Mouse (Mus musculus): Measurements from ENCODE around the gene Tle3. TPM values are rescaled to one million over a fixed set of nuclear protein-coding genes. Genes with fewer than 3 reads are reported as not detected.

Tle3 gene
- polyA plus RNA-seq, 1 experiment from 2014 or later = 55.7 TPM

DNA sequence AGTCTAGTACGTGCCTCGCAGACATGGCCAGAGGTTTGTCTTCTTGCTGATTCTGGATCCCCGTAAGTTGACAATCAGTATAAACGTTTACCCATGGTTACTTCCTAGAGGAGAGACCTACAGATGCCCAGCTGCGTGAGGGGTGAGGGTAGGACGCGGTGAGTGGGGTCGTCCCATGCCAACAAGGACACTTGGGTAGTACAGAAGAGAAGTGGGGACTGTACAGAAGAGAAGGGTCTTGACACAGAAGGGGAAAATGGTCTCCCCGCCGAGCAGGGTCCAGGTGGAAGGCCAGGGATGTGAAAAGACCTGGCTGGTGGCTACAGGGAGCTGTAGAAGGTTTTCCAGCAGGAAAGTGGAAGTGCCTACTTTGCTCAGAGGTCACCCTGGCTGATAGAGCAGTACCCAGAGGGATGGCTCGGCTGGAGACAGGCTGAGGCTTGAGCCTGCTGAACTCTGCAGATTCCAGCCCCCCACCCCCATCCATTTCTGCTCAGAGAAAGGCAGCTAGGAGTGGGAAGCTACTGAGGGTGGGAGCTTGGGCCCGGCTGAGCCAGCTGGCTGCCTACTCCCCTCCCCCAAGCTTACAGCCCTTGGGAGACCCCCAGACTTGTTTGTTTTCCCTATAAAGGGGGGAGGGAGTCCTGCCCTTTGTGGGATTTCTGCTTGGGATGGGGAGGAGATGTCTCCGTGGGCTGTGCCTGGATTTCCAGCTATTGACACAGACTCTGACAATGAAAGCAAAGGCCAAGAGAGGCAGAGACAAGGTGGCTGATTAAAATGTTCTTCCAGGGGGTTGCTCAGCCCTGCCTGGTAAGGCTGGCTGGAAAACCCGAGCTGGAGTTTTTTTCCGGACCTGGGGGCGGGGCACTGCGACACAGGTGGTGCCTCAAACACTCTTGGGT lies 11.2 kb upstream of the Tle3 start:
- H3K36me3 ChIP-seq = no peaks in the 10 kb centered on the region
- H3K4me3 ChIP-seq = peak overlapping the region; percentile 40
- H3K4me1 ChIP-seq = peaks cover 55% of the 10 kb centered on the region
- H3K27ac ChIP-seq = peak overlapping the region; percentile 84
- 26% methylated on average over 17 of the region's 17 CpGs for WGBS
- peaks cover 37% of the 10 kb centered on the region for H3K27me3 ChIP-seq (ENCODE audit: low read depth, poor library complexity, severe bottlenecking)
- no peaks in the 10 kb centered on the region for H3K9me3 ChIP-seq (replicated peaks)
- peak; percentile 91 for DNase-seq (ENCODE audit: low spot score)

DNA sequence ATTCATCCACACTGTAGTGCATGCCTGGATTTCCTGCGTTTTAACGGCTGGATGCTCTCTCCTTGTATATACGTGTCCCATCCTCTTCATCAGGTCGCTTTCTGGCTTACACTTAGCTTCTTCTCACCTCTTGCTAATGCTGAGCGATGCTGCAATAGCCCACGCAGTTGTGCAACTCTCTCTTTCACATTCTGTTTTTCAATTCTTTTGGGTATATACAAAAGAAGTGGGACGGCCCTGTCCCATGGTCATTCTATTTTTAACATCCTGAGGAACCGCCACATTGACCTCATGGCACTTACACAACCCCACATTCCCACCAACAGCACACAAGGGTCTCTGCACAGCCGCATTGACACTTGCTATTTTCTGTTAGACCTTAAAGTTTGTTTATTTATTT lies 9.0 kb upstream of the Tle3 start:
- Histone ChIP-seq H3K36me3 (no peaks in the 10 kb centered on the region), H3K4me3 (no peak overlapping the region)
- 78% methylated on average over 9 of the region's 9 CpGs for WGBS

GRCm38 (mm10) chr9:61366108-61366507 lies 6.1 kb upstream of the Tle3 start:
- Histone ChIP-seq H3K36me3 (no peaks in the 10 kb centered on the region), H3K27me3 (ENCODE audit: low read depth, poor library complexity, severe bottlenecking) (peaks cover 45% of the 10 kb centered on the region), H3K27ac (no peak overlapping the region), H3K4me3 (no peak overlapping the region), H3K4me1 (peaks cover 70% of the 10 kb centered on the region), H3K9me3 (replicated peaks) (no peaks in the 10 kb centered on the region)
- 22% methylated on average over 9 of the region's 9 CpGs for WGBS
- DNase-seq (ENCODE audit: low spot score) = peak; percentile 61

More for the DNA sequence above, 9.0 kb upstream of the Tle3 start:
- Histone ChIP-seq H3K9me3 (replicated peaks) (no peaks in the 10 kb centered on the region), H3K27ac (no peak overlapping the region), H3K4me1 (peaks cover 77% of the 10 kb centered on the region), H3K27me3 (ENCODE audit: low read depth, poor library complexity, severe bottlenecking) (peaks cover 48% of the 10 kb centered on the region)
- DNase-seq (ENCODE audit: low spot score) = no peak

- Histone ChIP-seq H3K4me3 (no peak overlapping the region), H3K36me3 (no peaks in the 10 kb centered on the region), H3K9me3 (replicated peaks) (no peaks in the 10 kb centered on the region), H3K27ac (no peak overlapping the region), H3K4me1 (peaks cover 67% of the 10 kb centered on the region), H3K27me3 (ENCODE audit: low read depth, poor library complexity, severe bottlenecking) (peaks cover 42% of the 10 kb centered on the region)
- no peak for DNase-seq (ENCODE audit: low spot score)
- 14% methylated on average over 4 of the region's 4 CpGs for WGBS
Measured at GRCm38 (mm10) chr9:61367156-61367555, 5.0 kb upstream of the Tle3 start.

GRCm38 (mm10) chr9:61367857-61368566 lies 4.2 kb upstream of the Tle3 start:
- Histone ChIP-seq H3K4me3 (no peak overlapping the region), H3K9me3 (replicated peaks) (no peaks in the 10 kb centered on the region), H3K36me3 (no peaks in the 10 kb centered on the region), H3K4me1 (peaks cover 59% of the 10 kb centered on the region), H3K27me3 (ENCODE audit: low read depth, poor library complexity, severe bottlenecking) (peaks cover 33% of the 10 kb centered on the region), H3K27ac (0 out of 2 replicates have a peak overlapping the region, but pooled peaks have one; percentile 38)
- DNase-seq (ENCODE audit: low spot score) = no peak
- 15% methylated on average over 6 of the region's 6 CpGs for WGBS

GRCm38 (mm10) chr9:61368567-61369240 lies 3.5 kb upstream of the Tle3 start:
- H3K4me1 ChIP-seq = peaks cover 55% of the 10 kb centered on the region

DNA sequence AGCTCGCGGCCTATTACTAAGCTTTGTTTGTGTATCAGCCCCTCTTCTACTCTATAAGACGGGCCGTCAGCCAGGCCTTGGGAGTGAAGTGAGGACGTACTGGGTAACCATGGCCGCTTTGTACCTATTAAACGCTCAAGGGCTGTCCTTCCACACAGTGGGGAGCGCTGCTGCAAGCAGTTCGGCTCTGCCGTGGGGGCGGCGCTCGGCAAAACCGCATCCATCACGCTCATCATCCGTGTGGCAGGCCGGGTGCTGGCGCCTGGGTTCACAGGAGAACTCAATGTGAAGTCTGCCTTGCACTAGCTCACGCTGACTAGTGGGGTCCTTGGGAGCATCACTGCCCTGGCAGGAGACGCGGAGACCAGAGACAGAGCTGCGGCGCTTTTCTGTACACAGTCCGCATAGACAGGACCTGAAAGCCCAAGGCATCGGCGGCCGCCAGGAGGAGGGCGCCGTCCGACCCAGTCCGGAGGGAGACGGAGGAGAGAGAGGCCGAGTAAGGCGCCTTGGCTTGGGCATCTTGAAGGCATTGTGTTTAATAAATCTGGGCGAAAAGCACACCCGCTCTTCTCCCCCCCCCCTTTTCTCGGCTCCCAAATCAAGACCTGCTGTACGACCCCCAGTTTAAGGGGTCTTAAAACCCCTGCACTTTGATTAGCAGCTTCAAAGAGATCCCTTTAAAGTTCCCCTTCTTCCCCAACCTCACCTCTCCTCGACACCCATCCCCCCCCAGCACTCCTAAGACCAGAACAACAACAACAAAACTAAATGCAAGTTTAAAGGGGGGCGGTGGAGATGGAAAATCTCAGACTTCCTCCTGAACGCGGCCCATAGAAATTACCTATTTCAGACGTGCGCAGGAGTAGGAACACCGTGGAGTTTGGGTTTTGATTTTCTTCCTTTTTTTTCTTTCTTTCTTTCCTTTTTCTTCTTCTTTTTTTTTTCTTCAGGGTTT lies 2.6 kb upstream of the Tle3 start:
- Histone ChIP-seq H3K4me3 (peak overlapping the region; percentile 96), H3K27me3 (ENCODE audit: low read depth, poor library complexity, severe bottlenecking) (peaks cover 19% of the 10 kb centered on the region), H3K9me3 (replicated peaks) (no peaks in the 10 kb centered on the region), H3K36me3 (peaks cover 4% of the 10 kb centered on the region; the same call in 1 of the 2 replicates), H3K27ac (peak overlapping the region; percentile 91), H3K4me1 (peaks cover 63% of the 10 kb centered on the region)
- peak; percentile 83 for DNase-seq (ENCODE audit: low spot score)
- under 1% methylated on average over 45 of the region's 45 CpGs for WGBS

More at GRCm38 (mm10) chr9:61368567-61369240, 3.5 kb upstream of the Tle3 start:
- H3K4me3 ChIP-seq = peak overlapping the region; percentile 96
- peak overlapping the region; percentile 91 for H3K27ac ChIP-seq
- H3K27me3 ChIP-seq (ENCODE audit: low read depth, poor library complexity, severe bottlenecking) = peaks cover 27% of the 10 kb centered on the region
- H3K9me3 ChIP-seq (replicated peaks) = no peaks in the 10 kb centered on the region
- H3K36me3 ChIP-seq = no peaks in the 10 kb centered on the region
- DNase-seq (ENCODE audit: low spot score) = peak; percentile 90
- 1% methylated on average over 12 of the region's 12 CpGs for WGBS

DNA sequence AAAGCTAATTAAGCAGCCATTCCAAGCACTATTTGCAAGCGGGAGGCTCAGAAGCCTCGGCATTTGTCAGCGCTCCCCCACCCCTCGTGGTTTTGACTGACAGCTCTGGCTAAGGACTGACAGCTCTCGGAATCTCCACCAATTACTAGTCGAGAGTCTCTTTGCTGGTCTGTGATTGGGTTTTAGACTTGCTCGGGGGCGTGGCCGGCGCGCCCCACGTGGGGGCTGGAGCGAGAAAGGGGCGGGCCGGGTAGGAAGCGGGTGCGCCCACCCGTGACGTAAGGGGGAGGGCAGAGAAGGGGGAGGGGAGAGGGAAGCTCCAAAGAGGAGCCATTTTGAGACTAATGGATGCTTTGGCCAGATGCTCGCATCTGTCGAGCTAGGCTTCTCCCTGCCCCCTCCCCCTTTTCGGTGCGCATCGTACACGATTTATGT lies 1.7 kb upstream of the Tle3 start:
- peak; percentile 100 for DNase-seq (ENCODE audit: low spot score)
- Histone ChIP-seq H3K27ac (peak overlapping the region; percentile 99), H3K4me1 (peaks cover 71% of the 10 kb centered on the region), H3K36me3 (peaks cover 11% of the 10 kb centered on the region), H3K9me3 (replicated peaks) (no peaks in the 10 kb centered on the region), H3K4me3 (peak overlapping the region; percentile 96), H3K27me3 (ENCODE audit: low read depth, poor library complexity, severe bottlenecking) (peaks cover 11% of the 10 kb centered on the region; the same call in 1 of the 2 replicates)
- under 1% methylated on average over 25 of the region's 25 CpGs for WGBS

- peaks cover 72% of the 10 kb centered on the region for H3K4me1 ChIP-seq
- H3K27ac ChIP-seq = peak overlapping the region; percentile 99
- H3K36me3 ChIP-seq = peaks cover 17% of the 10 kb centered on the region
- H3K27me3 ChIP-seq (ENCODE audit: low read depth, poor library complexity, severe bottlenecking) = peaks cover 11% of the 10 kb centered on the region; the same call in 1 of the 2 replicates
- H3K9me3 ChIP-seq (replicated peaks) = no peaks in the 10 kb centered on the region
- peak overlapping the region; percentile 96 for H3K4me3 ChIP-seq
- DNase-seq (ENCODE audit: low spot score) = peak; percentile 79
- under 1% methylated on average over 66 of the region's 66 CpGs for WGBS
Measured at GRCm38 (mm10) chr9:61370889-61371754, 1.0 kb upstream of the Tle3 start.

- WGBS = under 1% methylated on average over 42 of the region's 42 CpGs
- H3K36me3 ChIP-seq = peaks cover 31% of the 10 kb centered on the region
- H3K27ac ChIP-seq = peak overlapping the region; percentile 99
- peak overlapping the region; percentile 96 for H3K4me3 ChIP-seq
- H3K4me1 ChIP-seq = peaks cover 72% of the 10 kb centered on the region
- H3K27me3 ChIP-seq (ENCODE audit: low read depth, poor library complexity, severe bottlenecking) = no peaks in the 10 kb centered on the region
- DNase-seq (ENCODE audit: low spot score) = peak; percentile 81
- H3K9me3 ChIP-seq (replicated peaks) = no peaks in the 10 kb centered on the region
Measured at GRCm38 (mm10) chr9:61372510-61372975, 377 bp downstream of the Tle3 start.

Data from limb, embryonic 10.5 days (tissue).